Mouse (Mus musculus) forebrain, embryonic 14.5 days (tissue): ENCODE data around the gene Uap1l1. TPM values are rescaled to one million over a fixed set of nuclear protein-coding genes. Genes with fewer than 3 reads are reported as not detected.

Source experiments
- ATAC-seq: fragments of 200-750 bp; cut with Nextera tagmentation; 2 replicates; pipeline ENCODE4 v1.8.0; 2017; ENCODE audit warnings: mild to moderate bottlenecking, moderate library complexity
- DNase-seq: peaks from one replicate; pipeline ENCODE4 v3.0.0-alpha.2; 2015; ENCODE audit warnings: low spot score
- H3K27ac ChIP-seq: fragments of 300-500 bp; sonication (generic); 2 replicates; pipeline ENCODE4 v1.5.1; 2014; ENCODE audit warnings: low read depth, mild to moderate bottlenecking, control low read depth, low read length, moderate library complexity
- H3K27me3 ChIP-seq: fragments of 300-500 bp; sonication (generic); replicated peaks from 2 replicates; pipeline ENCODE4 v1.6.1; 2014; ENCODE audit warnings: low read length, control low read depth, mixed read lengths; ENCODE audit not compliant: control insufficient read depth, insufficient read depth
- H3K36me3 ChIP-seq: fragments of 300-500 bp; sonication (generic); 2 replicates; pipeline ENCODE4 v1.6.1; 2014; ENCODE audit warnings: low read length, control low read depth; ENCODE audit not compliant: control insufficient read depth, insufficient read depth
- H3K4me1 ChIP-seq: fragments of 300-500 bp; sonication (generic); 2 replicates; pipeline ENCODE4 v1.6.1; 2014; ENCODE audit warnings: antibody characterized with exemption, low read length, control low read depth; ENCODE audit not compliant: control insufficient read depth, insufficient read depth
- H3K4me2 ChIP-seq: fragments of 300-500 bp; sonication (generic); 2 replicates; pipeline ENCODE4 v1.6.1; 2014; ENCODE audit warnings: mild to moderate bottlenecking, control low read depth, low read length
- H3K4me3 ChIP-seq: fragments of 300-500 bp; sonication (generic); 2 replicates; pipeline ENCODE4 v1.5.1; 2014; ENCODE audit warnings: low read depth, low read length, control low read depth
- H3K9ac ChIP-seq: fragments of 300-500 bp; sonication (generic); 2 replicates; pipeline ENCODE4 v1.6.1; 2014; ENCODE audit warnings: mild to moderate bottlenecking, low read length, control low read depth, moderate library complexity
- H3K9me3 ChIP-seq: fragments of 300-500 bp; sonication (generic); replicated peaks from 2 replicates; pipeline ENCODE4 v1.6.1; 2016; ENCODE audit warnings: low read length, control low read depth, mixed read lengths; ENCODE audit not compliant: control insufficient read depth
- WGBS: fragments of 180-500 bp; shearing (Covaris S2); extraction: QIAGEN DNeasy Blood & Tissue Kit; methylation state at CpG from one replicate; pipeline ENCODE4 v1.1.7; 2014; 5-methylcytosine and 5-hydroxymethylcytosine counted together
- polyA plus RNA-seq: library from polyadenylated mRNA; unstranded; fragments of >200 nt; fragmentation: Nextera tagmentation; extraction: Ambion mirVana; gene quantifications from 2 replicates; pipeline ENCODE4 v1.2.1, GENCODE M21; 2014

The Uap1l1 gene
- polyA plus RNA-seq, 1 experiment from 2014 or later = 5.8 TPM

GRCm38 (mm10) chr2:25399051-25399450, 33.6 kb upstream of the Uap1l1 start, which contains the start of gene Npdc1:
Npdc1 (plus strand) TSS chr2:25399351.
- no peaks in the 10 kb centered on the region for H3K9me3 ChIP-seq
- H3K9ac ChIP-seq = no peak within 1 kb of the TSS; the same call in 1 of the 2 replicates
- H3K36me3 ChIP-seq = no peaks in the 10 kb centered on the region
- H3K27ac ChIP-seq = no peak within 1 kb of the TSS
- peaks cover 51% of the 10 kb centered on the region for H3K27me3 ChIP-seq
- no peak within 1 kb of the TSS for H3K4me2 ChIP-seq
- WGBS = 60% methylated on average over 8 of the region's 8 CpGs
- DNase-seq (no peak), ATAC-seq (no peak)
- peaks cover 10% of the 10 kb centered on the region for H3K4me1 ChIP-seq
- H3K4me3 ChIP-seq = no peak within 1 kb of the TSS

GRCm38 (mm10) chr2:25398065-25398464, 32.6 kb upstream of the Uap1l1 start:
- no peaks in the 10 kb centered on the region for H3K9me3 ChIP-seq
- H3K4me1 ChIP-seq = peaks cover 8% of the 10 kb centered on the region
- no peak for ATAC-seq
- DNase-seq = no peak
- no peak overlapping the region for H3K4me3 ChIP-seq
- H3K27ac ChIP-seq = no peak overlapping the region
- no peak overlapping the region for H3K4me2 ChIP-seq
- 95% methylated on average over 7 of the region's 7 CpGs for WGBS
- peaks cover 51% of the 10 kb centered on the region for H3K27me3 ChIP-seq
- H3K36me3 ChIP-seq = no peaks in the 10 kb centered on the region
- no peak overlapping the region for H3K9ac ChIP-seq

GRCm38 (mm10) chr2:25397010-25397409, 31.5 kb upstream of the Uap1l1 start:
- no peak for DNase-seq
- Histone ChIP-seq H3K9ac (no peak overlapping the region), H3K9me3 (no peaks in the 10 kb centered on the region), H3K4me3 (no peak overlapping the region), H3K4me1 (peaks cover 8% of the 10 kb centered on the region), H3K27me3 (peaks cover 51% of the 10 kb centered on the region), H3K27ac (no peak overlapping the region), H3K4me2 (no peak overlapping the region), H3K36me3 (no peaks in the 10 kb centered on the region)
- 65% methylated on average over 1 of the region's 1 CpGs for WGBS
- ATAC-seq = no peak

DNA sequence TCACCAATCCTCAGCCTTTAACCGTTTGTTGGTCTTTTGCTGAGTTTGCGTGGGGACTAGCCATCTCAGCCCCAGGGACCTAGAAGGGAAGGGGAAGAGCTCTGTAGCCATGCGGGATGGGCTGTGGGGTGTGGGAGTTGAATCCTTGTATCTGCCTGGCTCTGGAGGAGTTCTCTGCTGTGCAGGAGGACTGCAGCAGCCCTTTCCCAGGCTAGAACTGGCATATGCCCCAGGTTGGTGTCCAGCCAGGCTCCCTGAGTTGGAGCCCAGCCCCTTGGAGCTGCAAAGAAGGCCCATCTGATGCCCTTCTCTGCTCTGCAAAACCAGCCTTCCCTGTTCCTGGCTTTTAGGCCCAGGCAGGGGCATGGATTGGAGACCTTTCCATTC, 31.1 kb upstream of the Uap1l1 start:
- 32% methylated on average over 3 of the region's 3 CpGs for WGBS
- ATAC-seq (no peak), DNase-seq (no peak)
- H3K9me3 ChIP-seq = no peaks in the 10 kb centered on the region
- H3K27me3 ChIP-seq = peaks cover 51% of the 10 kb centered on the region
- H3K36me3 ChIP-seq = no peaks in the 10 kb centered on the region
- no peak overlapping the region for H3K4me3 ChIP-seq
- H3K4me2 ChIP-seq = peak overlapping the region; percentile 56; the same call in 1 of the 2 replicates
- H3K27ac ChIP-seq = no peak overlapping the region
- peaks cover 8% of the 10 kb centered on the region for H3K4me1 ChIP-seq
- H3K9ac ChIP-seq = no peak overlapping the region

- Histone ChIP-seq H3K27ac (no peak within 1 kb of the TSS), H3K9ac (peak within 1 kb of the TSS; percentile 52), H3K36me3 (no peaks in the 10 kb centered on the region), H3K4me3 (peak within 1 kb of the TSS; percentile 27), H3K9me3 (no peaks in the 10 kb centered on the region), H3K4me2 (peak within 1 kb of the TSS; percentile 56), H3K4me1 (peaks cover 8% of the 10 kb centered on the region), H3K27me3 (peaks cover 51% of the 10 kb centered on the region)
- WGBS = 2% methylated on average over 57 of the region's 57 CpGs
- DNase-seq (peak; percentile 48), ATAC-seq (peak; percentile 30; the same call in 1 of the 2 replicates)
Observed at GRCm38 (mm10) chr2:25395721-25396596, 30.5 kb upstream of the Uap1l1 start, which contains the start of gene Entpd2. Entpd2 (plus strand) TSS chr2:25395874.

GRCm38 (mm10) chr2:25394281-25395221, 29.1 kb upstream of the Uap1l1 start:
- Histone ChIP-seq H3K9me3 (no peaks in the 10 kb centered on the region), H3K4me1 (peaks cover 8% of the 10 kb centered on the region), H3K27me3 (peaks cover 40% of the 10 kb centered on the region), H3K9ac (no peak overlapping the region), H3K27ac (no peak overlapping the region), H3K4me3 (no peak overlapping the region), H3K36me3 (no peaks in the 10 kb centered on the region), H3K4me2 (no peak overlapping the region)
- WGBS = 15% methylated on average over 3 of the region's 3 CpGs
- DNase-seq (peak; percentile 71), ATAC-seq (peak; percentile 47; the same call in 1 of the 2 replicates)

DNA sequence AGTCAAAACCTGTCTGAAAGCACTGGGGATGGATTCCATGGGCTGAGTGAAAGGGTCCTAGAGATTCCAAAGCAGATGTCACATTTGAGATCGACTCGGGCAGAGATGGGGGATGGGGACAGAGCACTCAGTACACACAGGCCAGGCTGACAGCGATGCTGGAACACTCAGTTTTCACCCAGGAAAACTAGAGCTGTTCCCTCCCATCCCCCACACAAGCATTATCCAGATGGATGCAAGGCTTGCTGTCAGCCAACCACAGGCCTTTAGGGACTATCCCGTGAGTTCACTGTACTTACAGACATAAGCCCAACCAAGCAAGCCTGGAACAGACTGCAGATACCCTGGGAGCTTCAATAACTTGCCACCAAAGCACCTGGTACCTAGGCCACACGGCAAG, 25.8 kb upstream of the Uap1l1 start:
- DNase-seq = no peak

GRCm38 (mm10) chr2:25384492-25384891, 19.0 kb upstream of the Uap1l1 start:
- Histone ChIP-seq H3K4me1 (no peaks in the 10 kb centered on the region), H3K27ac (no peak overlapping the region), H3K9me3 (no peaks in the 10 kb centered on the region), H3K36me3 (no peaks in the 10 kb centered on the region), H3K27me3 (no peaks in the 10 kb centered on the region), H3K9ac (no peak overlapping the region), H3K4me2 (no peak overlapping the region), H3K4me3 (no peak overlapping the region)
- ATAC-seq = no peak
- 88% methylated on average over 5 of the region's 5 CpGs for WGBS
- no peak for DNase-seq

More for the DNA sequence above, 25.8 kb upstream of the Uap1l1 start:
- Histone ChIP-seq H3K36me3 (no peaks in the 10 kb centered on the region), H3K9me3 (no peaks in the 10 kb centered on the region), H3K27me3 (peaks cover 15% of the 10 kb centered on the region), H3K4me3 (no peak overlapping the region), H3K27ac (no peak overlapping the region), H3K4me2 (no peak overlapping the region), H3K4me1 (peaks cover 8% of the 10 kb centered on the region), H3K9ac (no peak overlapping the region)
- WGBS = 80% methylated on average over 5 of the region's 5 CpGs
- no peak for ATAC-seq
